ENCODE assay signal across 10 mouse cellular contexts in the genomic region with DNA sequence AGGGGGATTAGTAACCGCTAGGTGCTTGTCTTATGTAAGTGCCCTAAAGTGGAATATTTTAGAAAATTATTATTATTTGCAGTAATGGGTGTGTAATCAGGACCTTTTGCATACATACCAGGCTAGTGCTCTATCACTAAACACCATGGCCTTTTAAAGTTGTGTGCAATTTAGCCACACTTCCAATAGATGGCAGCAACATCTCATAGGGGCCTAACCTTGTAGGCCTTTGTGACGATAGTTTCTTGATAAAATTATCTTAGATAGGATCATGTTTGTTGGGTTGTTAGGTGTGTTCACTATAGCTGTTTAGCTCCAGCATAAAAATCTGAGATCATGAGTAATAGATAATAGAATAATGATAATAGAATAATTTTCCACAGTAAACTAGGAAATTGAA. TPM values are rescaled to one million over a fixed set of nuclear protein-coding genes. Genes with fewer than 3 reads are reported as not detected.
DNase-seq lines count a peak whose midpoint lies in the region; ATAC-seq and TF ChIP-seq lines count a peak whose summit lies in the region.
"Had no signal": no experiment of that assay in that cellular context is flagged by ENCODE, and none has a peak within 500 bp of the region (broad histone marks: within the 10 kb centered on the region; RNA-seq: fewer than 3 reads in every experiment).

No protein-coding gene starts in this region.

- TF ChIP-seq CTCF in liver, postnatal 0 days (IDR thresholded peaks at IDR 0.05; ENCODE audit: low read depth): peak; percentile 55

- intact Hi-C loops in left cerebral cortex, postnatal 14 days (cut with DNase I): loop anchor here (5.0 to 10.0 kb wide), 2 partner anchors 363 to 461 kb away; partner anchors contain the start of gene Gm4952

- H3K36me3 ChIP-seq in liver, postnatal 0 days (replicated peaks; ENCODE audit: insufficient read depth, low read length): no peaks in the 10 kb centered on the region
- H3K36me3 ChIP-seq in liver, embryonic 11.5 days (ENCODE audit: control insufficient read depth, insufficient read depth, low read length): no peaks in the 10 kb centered on the region
- H3K36me3 ChIP-seq: liver, embryonic 13.5 days had no signal

- no peak overlapping the region for H3K4me3 ChIP-seq in liver, postnatal 0 days (ENCODE audit: low read depth, low read length)
- no peak overlapping the region for H3K4me3 ChIP-seq in liver, embryonic 11.5 days (ENCODE audit: low read depth, low read length)
- H3K4me3 ChIP-seq: erythroblast, embryonic 14.5 days; liver, embryonic 13.5 days had no signal

- TF ChIP-seq EP300 in liver, postnatal 0 days (IDR thresholded peaks at IDR 0.05; ENCODE audit: low read depth): no peak

- H3K9ac ChIP-seq in liver, postnatal 0 days (replicated peaks): no peak overlapping the region
- H3K9ac ChIP-seq in liver, embryonic 11.5 days (ENCODE audit: low read depth, low read length): no peak overlapping the region
- H3K9ac ChIP-seq: liver, embryonic 13.5 days had no signal

- no peaks in the 10 kb centered on the region for H3K9me3 ChIP-seq in liver, postnatal 0 days (ENCODE audit: low read length)
- no peaks in the 10 kb centered on the region for H3K9me3 ChIP-seq in liver, embryonic 11.5 days (ENCODE audit: control insufficient read depth, low read length)
- H3K9me3 ChIP-seq: liver, embryonic 13.5 days had no signal

- no peak for ATAC-seq in liver, postnatal 0 days
- no peak for ATAC-seq in liver, embryonic 11.5 days (replicated peaks; ENCODE audit: low FRiP score)

- WGBS in liver, postnatal 0 days (ENCODE audit: insufficient replicate concordance): 37% methylated on average over 2 of the region's 2 CpGs
- 34% methylated on average over 2 of the region's 2 CpGs for WGBS in liver, embryonic 11.5 days

- no peaks in the 10 kb centered on the region for H3K27me3 ChIP-seq in liver, postnatal 0 days (ENCODE audit: insufficient read depth, low read length)
- no peaks in the 10 kb centered on the region for H3K27me3 ChIP-seq in liver, embryonic 11.5 days (replicated peaks; ENCODE audit: control insufficient read depth, insufficient read depth, low read length)
- H3K27me3 ChIP-seq: liver, embryonic 13.5 days had no signal

- H3K4me1 ChIP-seq in liver, postnatal 0 days (ENCODE audit: insufficient read depth): no peaks in the 10 kb centered on the region
- H3K4me1 ChIP-seq in liver, embryonic 11.5 days (replicated peaks; ENCODE audit: control insufficient read depth, insufficient read depth, low read length): no peaks in the 10 kb centered on the region
- H3K4me1 ChIP-seq: liver, embryonic 13.5 days had no signal

- DNase-seq in cerebellum, adult 9-10 months: peak; percentile 2
- DNase-seq in cerebellum, adult 18-20 months: no peak
- no peak for DNase-seq in liver, postnatal 0 days
- no peak for DNase-seq in liver, embryonic 11.5 days (ENCODE audit: low spot score)
- peak; percentile 67 for DNase-seq in embryo, embryonic 10.5 days (ENCODE audit: low spot score)
- DNase-seq in left cerebral cortex, postnatal 14 days (ENCODE audit: low spot score in 2 of 2): peak; percentile 52 to 59
- DNase-seq in natural killer cell, adult 2 months (ENCODE audit: low spot score in 2 of 2): no peak
- DNase-seq in testis, postnatal 14 days (ENCODE audit: low spot score): no peak
- DNase-seq: liver, embryonic 13.5 days had no signal

- H3K4me2 ChIP-seq in liver, postnatal 0 days (ENCODE audit: low read depth, low read length): no peak overlapping the region
- H3K4me2 ChIP-seq in liver, embryonic 11.5 days: no peak overlapping the region
- H3K4me2 ChIP-seq: liver, embryonic 13.5 days had no signal

- no peak overlapping the region for H3K27ac ChIP-seq in liver, postnatal 0 days (ENCODE audit: low read depth)
- H3K27ac ChIP-seq in liver, embryonic 11.5 days (ENCODE audit: low read depth, low read length): no peak overlapping the region
- H3K27ac ChIP-seq: liver, embryonic 13.5 days had no signal

RNA-seq across cellular contexts. Expression of gene Olfr76, which starts 11.3 kb away (rescaled TPM):
- 0.04 TPM in 1 of 2 replicates, not detected in the other for polyA plus RNA-seq in liver, postnatal 0 days (2015; fragmentation: Nextera tagmentation; extraction: Ambion mirVana)
- 0.05 TPM in 1 of 2 replicates, not detected in the other for polyA plus RNA-seq in liver, embryonic 11.5 days (2014; fragmentation: Nextera tagmentation; extraction: Ambion mirVana)
- not detected for total RNA-seq in left cerebral cortex, postnatal 14 days (2021)
- polyA plus RNA-seq: erythroblast, embryonic 14.5 days; liver, embryonic 13.5 days had no signal

RNA-seq across cellular contexts. Expression of gene Olfr1428, which starts 18.6 kb away (rescaled TPM):
- not detected in 2 replicates for polyA plus RNA-seq in liver, postnatal 0 days (2015; fragmentation: Nextera tagmentation; extraction: Ambion mirVana)
- not detected in 2 replicates for polyA plus RNA-seq in liver, embryonic 11.5 days (2014; fragmentation: Nextera tagmentation; extraction: Ambion mirVana)
- total RNA-seq in left cerebral cortex, postnatal 14 days (2021): not detected
- polyA plus RNA-seq: erythroblast, embryonic 14.5 days; liver, embryonic 13.5 days had no signal

RNA-seq across cellular contexts. Expression of gene Olfr1427, which starts 31.2 kb away (rescaled TPM):
- not detected in 2 replicates for polyA plus RNA-seq in liver, postnatal 0 days (2015; fragmentation: Nextera tagmentation; extraction: Ambion mirVana)
- not detected in 2 replicates for polyA plus RNA-seq in liver, embryonic 11.5 days (2014; fragmentation: Nextera tagmentation; extraction: Ambion mirVana)
- total RNA-seq in left cerebral cortex, postnatal 14 days (2021): not detected
- polyA plus RNA-seq: erythroblast, embryonic 14.5 days; liver, embryonic 13.5 days had no signal

RNA-seq across cellular contexts. Expression of gene Olfr1555-ps1, which starts 35.6 kb away (rescaled TPM):
- not detected in 2 replicates for polyA plus RNA-seq in liver, postnatal 0 days (2015; fragmentation: Nextera tagmentation; extraction: Ambion mirVana)
- not detected in 2 replicates for polyA plus RNA-seq in liver, embryonic 11.5 days (2014; fragmentation: Nextera tagmentation; extraction: Ambion mirVana)
- not detected for total RNA-seq in left cerebral cortex, postnatal 14 days (2021)
- polyA plus RNA-seq: erythroblast, embryonic 14.5 days; liver, embryonic 13.5 days had no signal

RNA-seq across cellular contexts. Expression of gene Olfr1426, which starts 42.5 kb away (rescaled TPM):
- polyA plus RNA-seq in liver, postnatal 0 days (2015; fragmentation: Nextera tagmentation; extraction: Ambion mirVana): not detected in 2 replicates
- not detected in 2 replicates for polyA plus RNA-seq in liver, embryonic 11.5 days (2014; fragmentation: Nextera tagmentation; extraction: Ambion mirVana)
- not detected for total RNA-seq in left cerebral cortex, postnatal 14 days (2021)
- polyA plus RNA-seq: erythroblast, embryonic 14.5 days; liver, embryonic 13.5 days had no signal

Comparison
In these comparisons a context has a peak if more than half of its experiments do, and no peak if none do; other contexts are left out.
1. DNase-seq: peak in cerebellum, adult 9-10 months (single experiment), embryo, embryonic 10.5 days (single experiment) and left cerebral cortex, postnatal 14 days (2 of 2); none in cerebellum, adult 18-20 months (0 of 2), liver, postnatal 0 days (single experiment), liver, embryonic 11.5 days (single experiment), natural killer cell, adult 2 months (0 of 2) and testis, postnatal 14 days (single experiment).